Comparison of ENCODE assay signal across 10 mouse cellular contexts in the genomic region with DNA sequence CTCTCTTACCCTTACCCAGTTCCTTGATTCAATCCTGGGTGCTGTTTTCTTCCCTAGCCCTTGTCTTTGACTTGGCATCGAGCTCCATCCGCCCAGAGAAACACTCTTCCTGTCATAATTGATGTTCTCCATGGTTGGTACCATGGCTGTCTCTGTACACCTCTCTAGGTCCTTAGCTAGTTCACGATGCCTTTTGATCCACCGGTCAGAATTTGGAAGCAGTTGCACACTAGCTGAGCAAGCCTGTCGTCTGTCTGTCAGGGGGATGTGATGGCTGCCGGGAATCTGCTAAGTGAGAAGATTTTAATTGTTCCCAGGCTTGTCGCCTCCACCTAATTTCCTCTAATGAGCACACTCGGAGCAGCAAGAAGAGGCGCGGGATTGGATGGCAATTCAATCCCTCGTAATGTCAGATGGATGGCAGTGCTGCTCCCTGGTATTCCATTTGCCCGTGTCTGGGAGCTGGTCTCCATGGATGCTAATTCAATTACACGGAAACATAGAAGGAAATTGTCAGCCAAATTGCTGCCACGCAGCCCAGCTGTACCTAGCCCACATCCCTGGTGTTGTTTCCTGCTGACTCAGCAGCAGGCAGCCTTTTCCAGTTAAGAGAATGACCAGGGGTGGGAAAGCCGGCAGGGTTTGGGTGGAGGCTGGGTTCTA. TPM values are rescaled to one million over a fixed set of nuclear protein-coding genes. Genes with fewer than 3 reads are reported as not detected.
DNase-seq lines count a peak whose midpoint lies in the region; ATAC-seq and TF ChIP-seq lines count a peak whose summit lies in the region.
"Had no signal": no experiment of that assay in that cellular context is flagged by ENCODE, and none has a peak within 500 bp of the region (broad histone marks: within the 10 kb centered on the region; RNA-seq: fewer than 3 reads in every experiment).

No protein-coding gene starts in this region.

- H3K27ac ChIP-seq in kidney, embryonic 14.5 days (ENCODE audit: low read depth, low read length) = no peak overlapping the region
- peak overlapping the region; percentile 77 for H3K27ac ChIP-seq in hindbrain, embryonic 14.5 days
- H3K27ac ChIP-seq in limb, embryonic 14.5 days (replicated peaks; ENCODE audit: low read depth, low read length) = no peak overlapping the region
- H3K27ac ChIP-seq in stomach, embryonic 16.5 days (ENCODE audit: low read length) = no peak overlapping the region
- H3K27ac ChIP-seq: heart, embryonic 15.5 days; lung, embryonic 15.5 days had no signal

- TF ChIP-seq POLR2A in limb, embryonic 14.5 days (IDR thresholded peaks at IDR 0.05; ENCODE audit: borderline replicate concordance, extremely low read depth, insufficient read depth, insufficient read length) = no peak

- H3K4me1 ChIP-seq in kidney, embryonic 14.5 days (ENCODE audit: control insufficient read depth, insufficient read depth, low read length) = peaks cover 7% of the 10 kb centered on the region; the same call in 1 of the 2 replicates
- H3K4me1 ChIP-seq in hindbrain, embryonic 14.5 days (replicated peaks; ENCODE audit: control insufficient read depth, insufficient read depth, low read length) = peaks cover 21% of the 10 kb centered on the region
- peaks cover 3% of the 10 kb centered on the region for H3K4me1 ChIP-seq in limb, embryonic 14.5 days (ENCODE audit: control insufficient read depth, insufficient read depth, low read length)
- H3K4me1 ChIP-seq in stomach, embryonic 16.5 days (ENCODE audit: control insufficient read depth, insufficient read depth, low read length) = no peaks in the 10 kb centered on the region
- H3K4me1 ChIP-seq: heart, embryonic 15.5 days; lung, embryonic 15.5 days had no signal

- H3K27me3 ChIP-seq in kidney, embryonic 14.5 days (ENCODE audit: control insufficient read depth, insufficient read depth, low read length) = no peaks in the 10 kb centered on the region
- H3K27me3 ChIP-seq in hindbrain, embryonic 14.5 days (ENCODE audit: control insufficient read depth, insufficient read depth, low read length) = no peaks in the 10 kb centered on the region
- no peaks in the 10 kb centered on the region for H3K27me3 ChIP-seq in limb, embryonic 14.5 days (ENCODE audit: control insufficient read depth, insufficient read depth, low read length)
- no peaks in the 10 kb centered on the region; the same call in 1 of the 2 replicates for H3K27me3 ChIP-seq in stomach, embryonic 16.5 days (ENCODE audit: control insufficient read depth, insufficient read depth, low read length)
- H3K27me3 ChIP-seq: lung, embryonic 15.5 days had no signal

- no peaks in the 10 kb centered on the region for H3K9me3 ChIP-seq in kidney, embryonic 14.5 days (ENCODE audit: control insufficient read depth, low read length)
- 0 out of 2 replicates have a peak, but pooled peaks cover 4% of the 10 kb centered on the region for H3K9me3 ChIP-seq in hindbrain, embryonic 14.5 days (ENCODE audit: control insufficient read depth, low read length)
- no peaks in the 10 kb centered on the region for H3K9me3 ChIP-seq in limb, embryonic 14.5 days (ENCODE audit: control insufficient read depth, low read length)
- no peaks in the 10 kb centered on the region for H3K9me3 ChIP-seq in stomach, embryonic 16.5 days (replicated peaks; ENCODE audit: control insufficient read depth, low read length)
- H3K9me3 ChIP-seq: heart, embryonic 15.5 days; lung, embryonic 15.5 days had no signal

- ATAC-seq in kidney, embryonic 14.5 days (ENCODE audit: low FRiP score, low TSS enrichment) = 0 out of 2 replicates have a peak, but pooled peaks have one; percentile 43
- peak; percentile 89 for ATAC-seq in hindbrain, embryonic 14.5 days (ENCODE audit: low FRiP score)
- no peak for ATAC-seq in limb, embryonic 14.5 days (ENCODE audit: low FRiP score, low read depth)
- ATAC-seq in stomach, embryonic 16.5 days (ENCODE audit: insufficient read depth, low FRiP score) = 0 out of 2 replicates have a peak, but pooled peaks have one; percentile 21
- no peak for ATAC-seq in CD4-positive, CD25-positive, alpha-beta regulatory T cell, adult 4 months

- 25% methylated on average over 15 of the region's 15 CpGs for WGBS in kidney, embryonic 14.5 days
- 15% methylated on average over 15 of the region's 15 CpGs for WGBS in hindbrain, embryonic 14.5 days
- 23% methylated on average over 15 of the region's 15 CpGs for WGBS in limb, embryonic 14.5 days
- WGBS in stomach, embryonic 16.5 days = 62% methylated on average over 15 of the region's 15 CpGs

- DNase-seq in kidney, postnatal 25 days = no peak
- peak; percentile 82 for DNase-seq in hindbrain, embryonic 14.5 days (ENCODE audit: low spot score)
- peak; percentile 42 for DNase-seq in limb, embryonic 14.5 days (ENCODE audit: low spot score)
- DNase-seq in c-Kit-positive CD71-positive TER-119-positive erythroid progenitor cells, embryonic 14.5 days (ENCODE audit: low spot score) = no peak
- DNase-seq in yolk sac, embryonic 10.5 days (ENCODE audit: low spot score) = no peak

- H3K36me3 ChIP-seq in kidney, embryonic 14.5 days (ENCODE audit: control insufficient read depth, insufficient read depth, low read length) = no peaks in the 10 kb centered on the region
- H3K36me3 ChIP-seq in hindbrain, embryonic 14.5 days (replicated peaks; ENCODE audit: control insufficient read depth, insufficient read depth) = no peaks in the 10 kb centered on the region
- H3K36me3 ChIP-seq in limb, embryonic 14.5 days (ENCODE audit: control insufficient read depth, insufficient read depth, low read length) = no peaks in the 10 kb centered on the region
- no peaks in the 10 kb centered on the region for H3K36me3 ChIP-seq in stomach, embryonic 16.5 days (ENCODE audit: control insufficient read depth, insufficient read depth, low read length)
- H3K36me3 ChIP-seq: heart, embryonic 15.5 days; lung, embryonic 15.5 days had no signal

- no peak overlapping the region for H3K9ac ChIP-seq in kidney, embryonic 14.5 days (ENCODE audit: low read depth, low read length)
- H3K9ac ChIP-seq in hindbrain, embryonic 14.5 days = peak overlapping the region; percentile 32; the same call in 1 of the 2 replicates
- no peak overlapping the region for H3K9ac ChIP-seq in limb, embryonic 14.5 days (ENCODE audit: low read depth, low read length, severe bottlenecking)
- no peak overlapping the region for H3K9ac ChIP-seq in stomach, embryonic 16.5 days (ENCODE audit: low read length)
- H3K9ac ChIP-seq: heart, embryonic 15.5 days; lung, embryonic 15.5 days had no signal

- H3K4me3 ChIP-seq in kidney, embryonic 14.5 days (ENCODE audit: low read length) = no peak overlapping the region
- no peak overlapping the region for H3K4me3 ChIP-seq in hindbrain, embryonic 14.5 days (replicated peaks; ENCODE audit: low read length)
- H3K4me3 ChIP-seq in limb, embryonic 14.5 days (replicated peaks; ENCODE audit: low read length) = no peak overlapping the region
- H3K4me3 ChIP-seq in stomach, embryonic 16.5 days (replicated peaks; ENCODE audit: low read length) = no peak overlapping the region
- H3K4me3 ChIP-seq: heart, embryonic 15.5 days; lung, embryonic 15.5 days had no signal

- H3K4me2 ChIP-seq in kidney, embryonic 14.5 days (replicated peaks; ENCODE audit: low read depth, low read length) = no peak overlapping the region
- H3K4me2 ChIP-seq in hindbrain, embryonic 14.5 days (replicated peaks) = peak overlapping the region; percentile 32
- H3K4me2 ChIP-seq in limb, embryonic 14.5 days (replicated peaks; ENCODE audit: low read depth, low read length, severe bottlenecking) = 0 out of 2 replicates have a peak overlapping the region, but pooled peaks have one; percentile 0
- H3K4me2 ChIP-seq in stomach, embryonic 16.5 days (ENCODE audit: low read depth, low read length) = no peak overlapping the region
- H3K4me2 ChIP-seq: heart, embryonic 15.5 days; lung, embryonic 15.5 days had no signal

RNA-seq across cellular contexts. Expression of a gene that starts 33.7 kb away (rescaled TPM):
- polyA plus RNA-seq in kidney, embryonic 14.5 days (2014; fragmentation: Nextera tagmentation; extraction: Ambion mirVana) = 0.47 and 0.55 TPM in 2 replicates
- 2.7 and 3.1 TPM in 2 replicates for polyA plus RNA-seq in hindbrain, embryonic 14.5 days (2014; fragmentation: Nextera tagmentation; extraction: Ambion mirVana)
- polyA plus RNA-seq in limb, embryonic 14.5 days (2012; rRNA removed) = 1.3 and 1.4 TPM in 2 replicates
- 0.80 and 1.6 TPM in 2 replicates for polyA plus RNA-seq in limb, embryonic 14.5 days (2014; fragmentation: Nextera tagmentation; extraction: Ambion mirVana)
- polyA plus RNA-seq in stomach, embryonic 16.5 days (2015; fragmentation: Nextera tagmentation; extraction: Ambion mirVana) = 2.6 and 2.7 TPM in 2 replicates
- under 1 TPM in 1 of 2 experiments, not detected in 1; 0.11 TPM for polyA plus RNA-seq in CD4-positive, CD25-positive, alpha-beta regulatory T cell, adult 4 months (2017; shearing (Covaris generic))

Comparison
In these comparisons a context has a peak if more than half of its experiments do, and no peak if none do; other contexts are left out.
1. ATAC-seq: peak in kidney, embryonic 14.5 days (single experiment), hindbrain, embryonic 14.5 days (single experiment) and stomach, embryonic 16.5 days (single experiment); none in limb, embryonic 14.5 days (single experiment) and CD4-positive, CD25-positive, alpha-beta regulatory T cell, adult 4 months (single experiment).
2. H3K4me2 ChIP-seq: peak in hindbrain, embryonic 14.5 days (single experiment) and limb, embryonic 14.5 days (single experiment); none in kidney, embryonic 14.5 days (single experiment) and stomach, embryonic 16.5 days (single experiment).
3. DNase-seq: peak in hindbrain, embryonic 14.5 days (single experiment) and limb, embryonic 14.5 days (single experiment); none in kidney, postnatal 25 days (0 of 2), c-Kit-positive CD71-positive TER-119-positive erythroid progenitor cells, embryonic 14.5 days (single experiment) and yolk sac, embryonic 10.5 days (single experiment).